Mouse (Mus musculus): ENCODE results near the gene Serpind1. TPM values are rescaled to one million over a fixed set of nuclear protein-coding genes. Genes with fewer than 3 reads are reported as not detected.

The Serpind1 gene
- polyA plus RNA-seq (2016; fragmentation: Nextera tagmentation; extraction: Ambion mirVana), result 0.39 and 0.51 TPM in 2 replicates

- Histone ChIP-seq H3K9ac (no peak within 1 kb of the TSS), H3K27me3 (no peaks in the 10 kb centered on the region), H3K4me1 (no peaks in the 10 kb centered on the region), H3K9me3 (no peaks in the 10 kb centered on the region), H3K4me3 (no peak within 1 kb of the TSS), H3K4me2 (replicated peaks) (no peak within 1 kb of the TSS), H3K36me3 (0 out of 2 replicates have a peak, but pooled peaks cover 5% of the 10 kb centered on the region), H3K27ac (no peak within 1 kb of the TSS)
- no peak for ATAC-seq (ENCODE audit: insufficient number of reproducible peaks, insufficient read depth, low FRiP score, low TSS enrichment)
- 79% methylated on average over 2 of the region's 2 CpGs for WGBS
Observed at GRCm38 (mm10) chr16:17331116-17331515, at the start of gene Serpind1. Gene Serpind1 (plus strand): TSS chr16:17331371.

- Histone ChIP-seq H3K9me3 (no peaks in the 10 kb centered on the region), H3K4me1 (peaks cover 1% of the 10 kb centered on the region), H3K9ac (no peak overlapping the region), H3K4me3 (no peak overlapping the region), H3K27ac (no peak overlapping the region), H3K27me3 (peaks cover 15% of the 10 kb centered on the region), H3K36me3 (peaks cover 73% of the 10 kb centered on the region), H3K4me2 (replicated peaks) (no peak overlapping the region)
- 85% methylated on average over 6 of the region's 6 CpGs for WGBS
- no peak for ATAC-seq (ENCODE audit: insufficient number of reproducible peaks, insufficient read depth, low FRiP score, low TSS enrichment)
Observed at GRCm38 (mm10) chr16:17283151-17283550, 48.0 kb upstream of the Serpind1 start.

GRCm38 (mm10) chr16:17287103-17287502 lies 44.1 kb upstream of the Serpind1 start:
- Histone ChIP-seq H3K36me3 (peaks cover 79% of the 10 kb centered on the region), H3K27me3 (no peaks in the 10 kb centered on the region), H3K9me3 (no peaks in the 10 kb centered on the region), H3K9ac (no peak overlapping the region), H3K4me2 (replicated peaks) (no peak overlapping the region), H3K4me3 (no peak overlapping the region), H3K4me1 (no peaks in the 10 kb centered on the region), H3K27ac (no peak overlapping the region)
- ATAC-seq (ENCODE audit: insufficient number of reproducible peaks, insufficient read depth, low FRiP score, low TSS enrichment), result no peak
- 93% methylated on average over 2 of the region's 2 CpGs for WGBS

DNA sequence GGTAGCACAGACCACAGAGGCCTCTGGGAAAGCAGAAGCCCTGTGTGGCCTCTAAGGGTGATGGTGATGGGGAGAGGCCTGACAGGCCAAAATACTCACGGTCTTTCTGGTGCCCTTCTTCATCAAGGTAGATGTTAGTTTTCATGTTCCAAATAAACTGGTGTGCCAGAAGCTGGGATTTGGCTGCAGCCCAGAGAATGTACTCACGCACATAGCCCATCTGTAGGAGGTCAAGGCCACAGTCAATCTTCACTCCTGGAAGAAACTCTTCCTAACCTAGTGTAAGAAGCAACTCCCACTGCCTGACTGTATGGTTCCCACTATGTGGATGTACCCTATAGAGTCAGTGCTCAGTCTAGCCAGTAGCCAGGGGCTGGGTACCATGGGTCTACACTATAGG lies 40.2 kb upstream of the Serpind1 start:
- Histone ChIP-seq H3K9ac (no peak overlapping the region), H3K4me3 (no peak overlapping the region), H3K9me3 (no peaks in the 10 kb centered on the region), H3K36me3 (peaks cover 68% of the 10 kb centered on the region), H3K4me1 (no peaks in the 10 kb centered on the region), H3K4me2 (replicated peaks) (no peak overlapping the region), H3K27me3 (no peaks in the 10 kb centered on the region), H3K27ac (no peak overlapping the region)
- 83% methylated on average over 2 of the region's 2 CpGs for WGBS
- ATAC-seq (ENCODE audit: insufficient number of reproducible peaks, insufficient read depth, low FRiP score, low TSS enrichment), result no peak

DNA sequence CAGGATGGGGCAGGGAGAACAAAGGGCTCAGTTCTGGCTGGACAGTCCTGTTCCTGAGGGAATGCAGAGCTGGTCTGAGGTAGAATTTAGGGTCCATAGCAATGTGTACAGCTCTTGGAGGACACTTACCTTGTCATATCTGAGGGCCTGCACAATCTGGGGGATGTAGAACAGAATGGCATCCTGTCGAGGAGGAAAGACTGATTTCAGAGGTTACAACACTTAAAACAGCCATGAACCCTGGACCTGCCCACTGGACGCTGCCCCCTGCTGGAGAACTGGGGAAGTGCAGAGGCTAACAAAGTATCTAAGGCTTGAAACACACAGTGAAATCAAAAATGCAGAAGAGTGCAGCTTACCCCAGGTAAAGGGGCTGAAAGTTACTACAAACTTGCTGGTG lies 38.4 kb upstream of the Serpind1 start:
- Histone ChIP-seq H3K4me3 (no peak overlapping the region), H3K27ac (no peak overlapping the region), H3K4me2 (replicated peaks) (no peak overlapping the region), H3K27me3 (no peaks in the 10 kb centered on the region), H3K4me1 (no peaks in the 10 kb centered on the region), H3K9me3 (no peaks in the 10 kb centered on the region), H3K36me3 (peaks cover 72% of the 10 kb centered on the region), H3K9ac (no peak overlapping the region)
- ATAC-seq (ENCODE audit: insufficient number of reproducible peaks, insufficient read depth, low FRiP score, low TSS enrichment), result no peak
- WGBS, result 0% methylated on average over 2 of the region's 2 CpGs

DNA sequence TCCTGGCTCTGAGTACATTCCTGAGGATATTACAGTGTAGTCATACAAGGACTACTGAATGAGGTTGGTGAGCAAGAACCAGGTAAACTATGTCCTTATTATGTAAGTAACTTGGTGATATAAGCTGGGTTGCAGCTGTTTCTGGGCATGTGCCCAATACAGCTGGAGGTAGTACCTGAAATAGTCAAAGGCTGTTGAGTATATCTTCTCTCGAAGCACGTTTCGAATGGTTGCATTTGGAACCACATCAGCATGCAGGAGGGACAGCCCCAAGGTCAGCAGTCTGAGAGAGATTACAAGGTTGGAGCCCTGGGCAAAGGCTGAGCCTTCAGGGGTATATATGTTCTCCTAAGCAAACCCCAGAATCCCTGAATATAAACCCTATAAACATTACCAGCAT lies 30.4 kb upstream of the Serpind1 start:
- Histone ChIP-seq H3K36me3 (peaks cover 56% of the 10 kb centered on the region), H3K9ac (no peak overlapping the region), H3K27me3 (no peaks in the 10 kb centered on the region), H3K27ac (no peak overlapping the region), H3K4me2 (replicated peaks) (no peak overlapping the region), H3K9me3 (no peaks in the 10 kb centered on the region), H3K4me1 (no peaks in the 10 kb centered on the region), H3K4me3 (no peak overlapping the region)
- WGBS, result 95% methylated on average over 3 of the region's 3 CpGs
- no peak for ATAC-seq (ENCODE audit: insufficient number of reproducible peaks, insufficient read depth, low FRiP score, low TSS enrichment)

DNA sequence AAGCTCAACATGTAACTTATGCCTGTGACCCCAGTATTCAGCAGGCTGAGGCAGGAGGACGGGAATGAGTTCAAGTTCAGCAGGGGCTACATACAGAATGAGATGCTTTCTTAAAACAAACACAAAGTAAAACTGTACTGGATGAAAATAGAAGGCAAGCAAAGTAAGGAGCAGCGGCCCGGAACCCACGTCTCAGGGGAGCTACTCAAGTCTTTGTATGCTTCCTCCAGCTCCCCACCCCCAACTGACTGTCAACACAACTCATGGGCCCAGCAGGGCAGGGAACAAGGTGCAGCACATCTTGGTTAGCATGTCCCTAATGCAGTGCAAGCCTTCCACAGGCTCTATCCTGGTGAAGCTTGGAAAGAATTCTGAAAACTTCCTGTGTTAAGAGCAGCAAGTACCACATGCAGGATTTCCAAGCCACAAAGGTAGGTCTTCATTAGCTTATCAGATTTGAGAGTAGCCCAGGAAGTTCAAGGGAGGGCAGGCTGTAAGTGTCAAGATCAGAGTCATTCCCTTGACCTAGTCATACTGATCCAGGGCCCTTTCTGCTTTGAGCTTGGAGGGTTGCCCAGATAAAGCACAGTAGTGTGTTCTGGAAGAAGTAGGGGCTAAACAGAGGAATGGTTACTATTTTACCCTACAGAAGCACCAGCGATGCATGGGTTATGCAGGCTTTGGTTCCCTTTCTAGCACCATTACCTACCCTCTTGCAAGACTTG lies 27.5 kb upstream of the Serpind1 start:
- Histone ChIP-seq H3K36me3 (peaks cover 43% of the 10 kb centered on the region), H3K9ac (no peak overlapping the region), H3K27me3 (no peaks in the 10 kb centered on the region), H3K27ac (no peak overlapping the region), H3K9me3 (no peaks in the 10 kb centered on the region), H3K4me3 (no peak overlapping the region), H3K4me2 (replicated peaks) (no peak overlapping the region), H3K4me1 (no peaks in the 10 kb centered on the region)
- whole genome bisulfite sequencing, result 89% methylated on average over 5 of the region's 5 CpGs
- ATAC-seq (ENCODE audit: insufficient number of reproducible peaks, insufficient read depth, low FRiP score, low TSS enrichment), result no peak

DNA sequence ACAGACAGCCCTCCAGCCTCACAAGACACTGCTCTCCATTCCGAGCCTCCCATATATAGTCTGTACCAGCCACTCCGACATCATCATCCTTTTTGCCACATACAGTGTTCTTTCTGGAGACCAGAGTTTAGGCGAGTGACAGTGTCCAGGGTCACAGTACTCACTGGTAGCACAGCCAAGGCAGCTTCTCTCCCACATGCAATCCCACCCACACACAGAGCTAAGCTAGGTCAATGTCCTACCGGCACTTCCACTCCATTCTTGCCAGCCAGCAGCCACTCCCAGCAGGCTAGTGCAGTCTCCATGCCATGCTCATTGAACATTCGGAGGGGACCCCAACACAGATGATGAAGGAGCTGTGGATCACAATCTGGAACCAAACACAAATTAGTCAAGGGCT lies 23.7 kb upstream of the Serpind1 start:
- Histone ChIP-seq H3K9me3 (no peaks in the 10 kb centered on the region), H3K27ac (no peak overlapping the region), H3K9ac (no peak overlapping the region), H3K27me3 (no peaks in the 10 kb centered on the region), H3K4me3 (no peak overlapping the region), H3K36me3 (peaks cover 40% of the 10 kb centered on the region), H3K4me1 (no peaks in the 10 kb centered on the region), H3K4me2 (replicated peaks) (no peak overlapping the region)
- 97% methylated on average over 5 of the region's 5 CpGs for WGBS
- no peak for ATAC-seq (ENCODE audit: insufficient number of reproducible peaks, insufficient read depth, low FRiP score, low TSS enrichment)

GRCm38 (mm10) chr16:17309036-17309435 lies 22.1 kb upstream of the Serpind1 start:
- ATAC-seq (ENCODE audit: insufficient number of reproducible peaks, insufficient read depth, low FRiP score, low TSS enrichment), result no peak
- WGBS, result 92% methylated on average over 10 of the region's 10 CpGs
- Histone ChIP-seq H3K27ac (no peak overlapping the region), H3K36me3 (peaks cover 43% of the 10 kb centered on the region), H3K9ac (no peak overlapping the region), H3K4me3 (no peak overlapping the region), H3K27me3 (no peaks in the 10 kb centered on the region), H3K4me1 (no peaks in the 10 kb centered on the region), H3K9me3 (no peaks in the 10 kb centered on the region), H3K4me2 (replicated peaks) (no peak overlapping the region)

DNA sequence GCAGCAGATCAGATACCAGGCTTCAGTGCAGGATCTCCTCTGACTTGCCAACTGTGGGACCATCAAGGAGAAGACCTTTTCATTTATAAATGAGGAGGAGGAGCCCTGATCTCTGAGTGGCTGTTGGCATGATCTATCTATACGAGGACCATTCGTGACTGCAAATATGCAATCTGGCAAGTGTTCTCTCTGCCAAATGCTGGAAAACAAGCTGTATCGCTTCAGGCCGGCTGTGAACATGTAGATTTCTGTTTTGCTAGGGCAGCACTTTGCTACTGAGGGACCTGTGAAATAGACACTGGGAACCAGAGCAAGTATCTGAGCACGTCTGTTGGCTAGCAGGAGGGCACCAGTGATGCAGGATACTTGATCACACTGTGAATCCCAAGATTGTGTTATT lies 18.6 kb upstream of the Serpind1 start:
- 94% methylated on average over 5 of the region's 5 CpGs for WGBS

DNA sequence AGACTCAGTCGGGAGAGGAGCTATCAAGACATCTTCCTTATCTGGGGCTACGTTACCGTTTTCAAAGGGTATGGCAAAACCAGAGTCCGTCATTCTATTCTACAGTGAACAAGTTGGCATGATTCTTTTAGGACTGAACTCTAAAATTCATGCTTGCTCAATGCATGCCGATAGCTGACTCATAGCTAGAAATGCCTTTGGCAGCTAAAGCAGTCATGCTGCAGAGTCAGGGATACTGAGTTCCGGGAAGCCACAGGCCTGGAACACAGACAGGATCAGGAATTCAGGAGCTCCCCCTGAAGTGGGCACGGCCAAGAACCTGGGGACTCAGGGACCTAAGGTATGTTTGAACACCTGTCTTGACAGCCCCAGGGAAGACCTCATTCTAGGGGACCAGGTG lies 14.6 kb upstream of the Serpind1 start:
- H3K4me3 ChIP-seq, result no peak overlapping the region
- no peak overlapping the region for H3K9ac ChIP-seq
- H3K27me3 ChIP-seq, result no peaks in the 10 kb centered on the region
- H3K36me3 ChIP-seq, result peaks cover 51% of the 10 kb centered on the region
- 93% methylated on average over 7 of the region's 7 CpGs for WGBS
- H3K4me2 ChIP-seq (replicated peaks), result no peak overlapping the region
- H3K4me1 ChIP-seq, result no peaks in the 10 kb centered on the region
- no peak for ATAC-seq (ENCODE audit: insufficient number of reproducible peaks, insufficient read depth, low FRiP score, low TSS enrichment)
- H3K9me3 ChIP-seq, result no peaks in the 10 kb centered on the region
- H3K27ac ChIP-seq, result no peak overlapping the region

More for the DNA sequence above, 18.6 kb upstream of the Serpind1 start:
- Histone ChIP-seq H3K4me1 (no peaks in the 10 kb centered on the region), H3K4me2 (replicated peaks) (no peak overlapping the region), H3K9me3 (no peaks in the 10 kb centered on the region), H3K27me3 (no peaks in the 10 kb centered on the region), H3K36me3 (peaks cover 56% of the 10 kb centered on the region), H3K4me3 (no peak overlapping the region), H3K9ac (no peak overlapping the region), H3K27ac (no peak overlapping the region)
- no peak for ATAC-seq (ENCODE audit: insufficient number of reproducible peaks, insufficient read depth, low FRiP score, low TSS enrichment)

DNA sequence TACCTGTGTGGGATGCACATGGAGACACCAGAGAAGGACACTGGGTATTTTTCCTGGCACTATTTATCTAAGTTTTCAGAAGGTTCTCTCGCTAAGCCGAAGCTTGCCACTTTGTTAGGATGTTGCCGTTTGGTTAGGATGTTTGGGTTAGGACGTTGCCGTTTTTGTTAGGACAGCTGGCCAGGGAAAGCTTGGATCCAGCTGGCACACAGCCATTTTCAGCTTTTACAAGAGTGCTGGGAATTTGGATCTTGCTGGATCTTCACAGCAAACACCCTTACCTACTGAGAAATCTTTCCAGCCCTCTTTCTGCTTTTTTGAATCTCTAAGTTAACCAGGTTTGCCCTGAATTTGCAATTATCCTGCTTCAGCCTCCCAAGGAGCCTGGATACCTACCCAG lies 9.7 kb upstream of the Serpind1 start:
- no peak for ATAC-seq (ENCODE audit: insufficient number of reproducible peaks, insufficient read depth, low FRiP score, low TSS enrichment)
- Histone ChIP-seq H3K4me2 (replicated peaks) (no peak overlapping the region), H3K9me3 (no peaks in the 10 kb centered on the region), H3K27me3 (no peaks in the 10 kb centered on the region), H3K36me3 (peaks cover 46% of the 10 kb centered on the region), H3K9ac (no peak overlapping the region), H3K27ac (no peak overlapping the region), H3K4me3 (no peak overlapping the region), H3K4me1 (no peaks in the 10 kb centered on the region)
- 84% methylated on average over 5 of the region's 5 CpGs for WGBS
